Mouse (Mus musculus) thymus, adult 2 months (tissue): ENCODE results near the gene Fam174b.

ENCODE experiments used
- CTCF ChIP-seq: fragments of 200-500 bp; IDR thresholded peaks from 2 replicates; pipeline ENCODE4 v1.5.1; 2012; ENCODE audit warnings: mild to moderate bottlenecking, control low read depth, low read length, moderate library complexity, borderline replicate concordance; ENCODE audit not compliant: control insufficient read depth, poor library complexity, insufficient read depth; ENCODE audit errors: extremely low read depth
- POLR2A ChIP-seq: fragments of 200-500 bp; IDR thresholded peaks from 2 replicates; pipeline ENCODE4 v1.6.1; 2012; ENCODE audit warnings: mild to moderate bottlenecking, low read length, control low read depth, moderate library complexity; ENCODE audit not compliant: control insufficient read depth, poor library complexity, insufficient read depth; ENCODE audit errors: extremely low read depth

DNA sequence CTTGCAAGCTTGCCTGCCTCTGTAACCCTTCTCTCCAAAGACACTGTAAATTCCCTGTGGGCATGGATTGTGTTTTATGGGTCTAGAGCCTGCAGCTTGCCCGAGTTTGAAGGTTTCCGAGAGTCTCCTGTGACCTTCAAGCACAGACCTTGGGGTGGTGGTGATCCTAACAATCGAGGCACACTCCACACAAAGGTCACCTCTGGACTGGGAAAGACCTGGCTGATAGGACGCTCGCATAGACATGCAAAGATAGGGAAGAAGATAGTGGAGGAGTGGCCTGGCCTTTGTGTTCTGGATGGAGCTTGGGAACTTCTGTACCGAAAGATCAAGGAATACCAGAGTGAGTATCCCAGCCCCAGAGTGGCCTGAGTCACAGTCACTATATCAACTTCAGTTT is 72.1 kb downstream of the Fam174b start:
- TF ChIP-seq CTCF (no peak), POLR2A (no peak)
